Mouse (Mus musculus) ES-Bruce4 (cell line): ENCODE data around the gene Dab2ip. TPM values are rescaled to one million over a fixed set of nuclear protein-coding genes. Genes with fewer than 3 reads are reported as not detected.

Source experiments
- H3K27ac ChIP-seq: 2 replicates; pipeline ENCODE4 v1.5.1; 2012; ENCODE audit warnings: low read length, inconsistent platforms; ENCODE audit not compliant: insufficient read depth
- H3K27me3 ChIP-seq: 2 replicates; pipeline ENCODE4 v1.6.1; 2012; ENCODE audit warnings: mild to moderate bottlenecking, low read length, inconsistent platforms; ENCODE audit not compliant: control insufficient read depth, poor library complexity, insufficient read depth, severe bottlenecking
- H3K36me3 ChIP-seq: 2 replicates; pipeline ENCODE4 v1.6.1; 2012; ENCODE audit warnings: inconsistent platforms, mild to moderate bottlenecking, low read length, moderate library complexity; ENCODE audit not compliant: control insufficient read depth, poor library complexity, insufficient read depth, severe bottlenecking
- H3K4me1 ChIP-seq: one replicate; pipeline ENCODE4 v1.8.1; 2011; ENCODE audit warnings: low read length; ENCODE audit not compliant: control insufficient read depth, insufficient read depth
- H3K4me3 ChIP-seq: 2 replicates; pipeline ENCODE4 v1.5.1; 2011; ENCODE audit warnings: low read depth, mild to moderate bottlenecking, low read length
- H3K9ac ChIP-seq: 2 replicates; pipeline ENCODE4 v1.6.1; 2012; ENCODE audit warnings: low read depth, mild to moderate bottlenecking, inconsistent platforms; ENCODE audit not compliant: poor library complexity, severe bottlenecking
- H3K9me3 ChIP-seq: replicated peaks from 2 replicates; pipeline ENCODE4 v1.6.1; 2012; ENCODE audit warnings: mild to moderate bottlenecking, low read length, inconsistent platforms; ENCODE audit not compliant: control insufficient read depth, poor library complexity, insufficient read depth, severe bottlenecking
- CTCF ChIP-seq: IDR thresholded peaks from one replicate; pipeline ENCODE4 v1.8.1; 2011; ENCODE audit warnings: low read depth, low read length
- EP300 ChIP-seq: IDR thresholded peaks from 2 replicates; pipeline ENCODE4 v1.6.1; 2011; ENCODE audit warnings: low read depth, low read length; ENCODE audit not compliant: insufficient read depth
- POLR2A ChIP-seq: IDR thresholded peaks from one replicate; pipeline ENCODE4 v1.8.1; 2011; ENCODE audit warnings: low read length; ENCODE audit not compliant: insufficient read depth
- polyA plus RNA-seq: library from polyadenylated mRNA; stranded (reverse); fragments of >200 nt; gene quantifications from 2 replicates; pipeline ENCODE4 v1.2.4, GENCODE M21; 2011; ENCODE audit warnings: low read depth; ENCODE audit not compliant: missing spikeins, insufficient read depth, insufficient read length

The Dab2ip gene
- polyA plus RNA-seq, 1 experiment, result 29.4 TPM

DNA sequence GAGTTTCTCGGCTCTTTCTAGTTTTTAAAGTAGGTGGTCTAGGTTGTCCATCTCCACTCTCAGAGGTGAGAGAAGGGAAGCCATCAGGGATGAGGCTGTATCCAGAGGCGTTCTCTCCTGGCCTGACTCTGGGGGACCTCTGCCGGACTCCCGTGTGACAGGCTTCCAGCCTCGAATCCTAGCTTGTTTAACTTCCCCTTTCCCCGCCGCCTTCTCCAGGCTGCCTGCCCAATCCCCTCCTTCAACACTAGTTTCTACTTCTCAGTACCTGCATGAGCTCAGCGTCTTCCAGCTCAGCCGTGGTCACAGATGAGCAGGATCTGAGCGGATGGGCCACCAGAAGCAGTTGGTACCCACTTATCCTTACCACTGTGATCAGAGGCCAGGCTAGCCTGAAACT lies 31.3 kb downstream of the Dab2ip start:
- Histone ChIP-seq H3K36me3 (no peaks in the 10 kb centered on the region), H3K27ac (no peak overlapping the region), H3K4me3 (no peak overlapping the region), H3K4me1 (no peaks in the 10 kb centered on the region), H3K9me3 (no peaks in the 10 kb centered on the region), H3K27me3 (no peaks in the 10 kb centered on the region), H3K9ac (no peak overlapping the region)
- TF ChIP-seq CTCF, result no peak
- no peak for TF ChIP-seq POLR2A
- TF ChIP-seq EP300, result no peak

GRCm38 (mm10) chr2:35589800-35590199 lies 31.7 kb downstream of the Dab2ip start:
- TF ChIP-seq EP300 (no peak), CTCF (no peak), POLR2A (no peak)
- H3K9ac ChIP-seq, result no peak overlapping the region
- no peaks in the 10 kb centered on the region for H3K27me3 ChIP-seq
- no peak overlapping the region for H3K4me3 ChIP-seq
- no peak overlapping the region for H3K27ac ChIP-seq
- H3K4me1 ChIP-seq, result no peaks in the 10 kb centered on the region
- no peaks in the 10 kb centered on the region for H3K36me3 ChIP-seq
- no peaks in the 10 kb centered on the region for H3K9me3 ChIP-seq

GRCm38 (mm10) chr2:35591961-35592724 lies 34.1 kb downstream of the Dab2ip start:
- TF ChIP-seq EP300, result no peak
- no peak for TF ChIP-seq CTCF
- no peak for TF ChIP-seq POLR2A
- Histone ChIP-seq H3K4me3 (no peak overlapping the region), H3K27me3 (no peaks in the 10 kb centered on the region), H3K9me3 (no peaks in the 10 kb centered on the region), H3K4me1 (no peaks in the 10 kb centered on the region), H3K36me3 (no peaks in the 10 kb centered on the region), H3K9ac (no peak overlapping the region), H3K27ac (no peak overlapping the region)

DNA sequence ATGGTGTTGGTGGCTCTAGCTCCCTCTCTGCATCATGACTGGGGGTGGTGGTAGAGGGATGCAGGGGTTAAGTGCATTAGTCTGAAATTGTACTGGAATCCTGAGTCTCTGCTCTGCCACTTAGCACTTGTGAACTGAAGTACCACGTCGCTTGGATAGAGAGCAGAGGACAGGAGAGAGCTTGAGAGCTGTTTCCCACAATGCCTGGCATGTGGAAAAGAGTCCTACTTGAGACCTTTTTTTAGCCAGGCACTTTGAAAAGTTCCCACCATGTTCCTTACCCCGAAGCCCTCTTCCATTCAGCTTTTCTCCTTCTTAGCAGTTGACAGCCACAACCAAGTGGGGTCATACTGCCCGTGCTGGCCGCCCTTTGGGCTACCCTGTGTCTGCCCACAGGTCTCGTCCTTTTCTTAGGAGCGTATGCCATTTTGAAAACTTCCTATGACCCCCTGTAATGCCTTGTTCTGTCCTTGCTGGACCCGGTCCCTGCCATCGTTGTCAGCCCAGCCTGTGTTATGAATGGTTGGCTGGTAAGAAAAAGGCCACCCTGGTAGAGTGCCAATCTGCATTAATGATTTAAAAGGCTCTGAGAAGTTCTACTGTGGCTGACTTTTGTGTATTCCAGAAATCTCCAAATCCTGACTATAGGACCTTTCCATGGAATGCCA lies 34.8 kb downstream of the Dab2ip start:
- H3K27me3 ChIP-seq, result no peaks in the 10 kb centered on the region
- no peaks in the 10 kb centered on the region for H3K4me1 ChIP-seq
- H3K36me3 ChIP-seq, result no peaks in the 10 kb centered on the region
- H3K4me3 ChIP-seq, result no peak overlapping the region
- H3K9me3 ChIP-seq, result no peaks in the 10 kb centered on the region
- no peak overlapping the region for H3K9ac ChIP-seq
- no peak for TF ChIP-seq EP300
- TF ChIP-seq CTCF, result no peak
- no peak for TF ChIP-seq POLR2A
- no peak overlapping the region for H3K27ac ChIP-seq

DNA sequence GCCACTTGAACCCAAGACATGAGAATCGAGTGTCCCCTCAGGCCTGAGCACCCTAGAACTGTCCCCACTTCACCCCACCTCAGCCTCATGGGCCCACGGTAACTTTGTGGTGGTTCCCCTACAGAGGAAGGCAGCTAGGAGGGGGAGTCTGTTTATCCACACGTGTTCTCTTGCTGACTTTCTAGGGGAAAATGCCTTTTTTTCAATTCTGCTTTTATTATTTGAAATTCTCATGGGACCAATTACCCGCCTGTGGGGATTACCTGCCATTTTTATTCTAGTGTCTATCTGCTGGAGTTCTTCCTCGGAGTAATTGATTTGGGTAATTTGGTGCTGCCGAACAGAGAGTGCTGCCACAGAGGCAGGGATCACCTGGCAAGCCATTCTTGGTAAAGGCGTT lies 35.8 kb downstream of the Dab2ip start:
- Histone ChIP-seq H3K9me3 (no peaks in the 10 kb centered on the region), H3K4me1 (no peaks in the 10 kb centered on the region), H3K4me3 (no peak overlapping the region), H3K9ac (no peak overlapping the region), H3K27ac (no peak overlapping the region), H3K36me3 (no peaks in the 10 kb centered on the region), H3K27me3 (no peaks in the 10 kb centered on the region)
- TF ChIP-seq EP300 (no peak), POLR2A (no peak)

DNA sequence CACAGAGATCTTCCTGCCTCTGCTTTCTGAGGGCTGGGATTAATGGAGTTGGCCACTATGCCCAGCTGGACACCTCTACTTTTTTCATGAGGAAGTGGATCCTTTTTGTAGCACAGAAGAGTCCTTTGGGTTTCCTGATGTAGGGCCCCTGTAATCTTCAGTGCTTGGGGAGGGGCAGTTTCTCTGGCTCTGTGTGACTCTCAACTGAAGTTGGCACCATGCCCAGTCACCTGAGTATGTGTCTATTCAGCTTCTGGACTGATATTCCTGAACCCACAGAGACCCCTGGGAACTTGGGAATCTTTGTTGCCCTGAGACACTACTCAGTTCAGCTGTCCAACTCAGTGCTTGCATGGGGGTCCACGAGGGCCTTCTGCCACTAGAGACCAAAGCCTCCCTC lies 37.0 kb downstream of the Dab2ip start:
- no peak overlapping the region for H3K9ac ChIP-seq
- no peak overlapping the region for H3K27ac ChIP-seq
- H3K4me1 ChIP-seq, result no peaks in the 10 kb centered on the region
- no peaks in the 10 kb centered on the region for H3K9me3 ChIP-seq
- TF ChIP-seq POLR2A (no peak), CTCF (no peak), EP300 (no peak)
- no peaks in the 10 kb centered on the region for H3K27me3 ChIP-seq
- H3K36me3 ChIP-seq, result no peaks in the 10 kb centered on the region
- no peak overlapping the region for H3K4me3 ChIP-seq
